Comparison of ENCODE assay signal across 16 mouse cellular contexts in genomic region chr1:162209010-162209409, GRCm38 (mm10).
DNase-seq lines count a peak whose midpoint lies in the region; ATAC-seq and TF ChIP-seq lines count a peak whose summit lies in the region.
"Had no signal": no experiment of that assay in that cellular context is flagged by ENCODE, and none has a peak within 500 bp of the region (broad histone marks: within the 10 kb centered on the region; RNA-seq: fewer than 3 reads in every experiment).

No protein-coding gene starts in this region.

- H3K4me3 ChIP-seq in heart, embryonic 13.5 days, result no peak overlapping the region
- H3K4me3 ChIP-seq in midbrain, embryonic 13.5 days (replicated peaks), result no peak overlapping the region
- no peak overlapping the region for H3K4me3 ChIP-seq in midbrain, embryonic 14.5 days (replicated peaks; ENCODE audit: low read depth, low read length)
- H3K4me3 ChIP-seq in hindbrain, embryonic 12.5 days, result no peak overlapping the region
- no peak overlapping the region for H3K4me3 ChIP-seq in stomach, postnatal 0 days (ENCODE audit: low read depth, low read length)
- H3K4me3 ChIP-seq: forebrain, embryonic 13.5 days; liver, embryonic 13.5 days had no signal

- ATAC-seq in heart, embryonic 13.5 days (ENCODE audit: extremely low read depth, insufficient number of reproducible peaks, low FRiP score, low TSS enrichment), result no peak
- ATAC-seq in midbrain, embryonic 13.5 days, result peak; percentile 50; the same call in 1 of the 2 replicates
- no peak for ATAC-seq in midbrain, embryonic 14.5 days (ENCODE audit: low FRiP score, low TSS enrichment)
- peak; percentile 54; the same call in 1 of the 2 replicates for ATAC-seq in hindbrain, embryonic 12.5 days (ENCODE audit: low FRiP score)
- no peak for ATAC-seq in stomach, postnatal 0 days (ENCODE audit: low FRiP score, low TSS enrichment)
- ATAC-seq in granulocyte monocyte progenitor cell, adult 5-6 weeks (replicated peaks; ENCODE audit: poor library complexity, severe bottlenecking), result no peak
- ATAC-seq: forebrain, embryonic 13.5 days had no signal

- no peaks in the 10 kb centered on the region for H3K27me3 ChIP-seq in heart, embryonic 13.5 days (replicated peaks)
- H3K27me3 ChIP-seq in midbrain, embryonic 13.5 days, result peaks cover 10% of the 10 kb centered on the region; the same call in 1 of the 2 replicates
- no peaks in the 10 kb centered on the region for H3K27me3 ChIP-seq in midbrain, embryonic 14.5 days (ENCODE audit: control insufficient read depth, insufficient read depth, low read length)
- peaks cover 19% of the 10 kb centered on the region for H3K27me3 ChIP-seq in hindbrain, embryonic 12.5 days
- no peaks in the 10 kb centered on the region for H3K27me3 ChIP-seq in stomach, postnatal 0 days (ENCODE audit: control insufficient read depth, insufficient read depth, low read length)
- H3K27me3 ChIP-seq: forebrain, embryonic 13.5 days; liver, embryonic 13.5 days had no signal

- 0 out of 2 replicates have a peak overlapping the region, but pooled peaks have one; percentile 6 for H3K4me2 ChIP-seq in heart, embryonic 13.5 days
- H3K4me2 ChIP-seq in midbrain, embryonic 13.5 days (replicated peaks), result no peak overlapping the region
- H3K4me2 ChIP-seq in midbrain, embryonic 14.5 days (ENCODE audit: low read length), result no peak overlapping the region; the same call in 1 of the 2 replicates
- H3K4me2 ChIP-seq in hindbrain, embryonic 12.5 days (replicated peaks), result peak overlapping the region; percentile 11; the same call in 1 of the 2 replicates
- H3K4me2 ChIP-seq in stomach, postnatal 0 days (replicated peaks; ENCODE audit: low read depth), result no peak overlapping the region
- H3K4me2 ChIP-seq: liver, embryonic 13.5 days had no signal

- H3K4me1 ChIP-seq in heart, embryonic 13.5 days, result peaks cover 38% of the 10 kb centered on the region
- H3K4me1 ChIP-seq in midbrain, embryonic 13.5 days (replicated peaks), result peaks cover 19% of the 10 kb centered on the region
- H3K4me1 ChIP-seq in midbrain, embryonic 14.5 days (ENCODE audit: control insufficient read depth, insufficient read depth, low read length), result peaks cover 8% of the 10 kb centered on the region
- peaks cover 17% of the 10 kb centered on the region for H3K4me1 ChIP-seq in hindbrain, embryonic 12.5 days
- no peaks in the 10 kb centered on the region; the same call in 1 of the 2 replicates for H3K4me1 ChIP-seq in stomach, postnatal 0 days (replicated peaks; ENCODE audit: control insufficient read depth, insufficient read depth)

- H3K9ac ChIP-seq in heart, embryonic 13.5 days, result no peak overlapping the region
- H3K9ac ChIP-seq in midbrain, embryonic 13.5 days (replicated peaks), result no peak overlapping the region
- no peak overlapping the region for H3K9ac ChIP-seq in midbrain, embryonic 14.5 days (replicated peaks; ENCODE audit: low read length)
- no peak overlapping the region for H3K9ac ChIP-seq in hindbrain, embryonic 12.5 days
- H3K9ac ChIP-seq in stomach, postnatal 0 days (ENCODE audit: low read length), result no peak overlapping the region
- H3K9ac ChIP-seq: forebrain, embryonic 13.5 days; liver, embryonic 13.5 days had no signal

- no peaks in the 10 kb centered on the region for H3K36me3 ChIP-seq in heart, embryonic 13.5 days
- H3K36me3 ChIP-seq in midbrain, embryonic 13.5 days, result no peaks in the 10 kb centered on the region
- no peaks in the 10 kb centered on the region for H3K36me3 ChIP-seq in midbrain, embryonic 14.5 days (ENCODE audit: control insufficient read depth, insufficient read depth, low read length)
- H3K36me3 ChIP-seq in hindbrain, embryonic 12.5 days, result no peaks in the 10 kb centered on the region
- no peaks in the 10 kb centered on the region for H3K36me3 ChIP-seq in stomach, postnatal 0 days (ENCODE audit: control insufficient read depth, insufficient read depth, low read length)
- H3K36me3 ChIP-seq: liver, embryonic 13.5 days had no signal

- TF ChIP-seq EP300 in stomach, postnatal 0 days (optimal IDR thresholded peaks at IDR 0.05), result no peak

- H3K9me3 ChIP-seq in heart, embryonic 13.5 days, result no peaks in the 10 kb centered on the region
- H3K9me3 ChIP-seq in midbrain, embryonic 13.5 days, result no peaks in the 10 kb centered on the region
- no peaks in the 10 kb centered on the region for H3K9me3 ChIP-seq in midbrain, embryonic 14.5 days (ENCODE audit: control insufficient read depth, low read length)
- H3K9me3 ChIP-seq in hindbrain, embryonic 12.5 days (replicated peaks), result no peaks in the 10 kb centered on the region
- no peaks in the 10 kb centered on the region for H3K9me3 ChIP-seq in stomach, postnatal 0 days (ENCODE audit: control insufficient read depth, low read length)
- H3K9me3 ChIP-seq: forebrain, embryonic 13.5 days; liver, embryonic 13.5 days had no signal

- WGBS in heart, embryonic 13.5 days, result 64% methylated on average over 9 of the region's 9 CpGs
- WGBS in midbrain, embryonic 13.5 days, result 79% methylated on average over 9 of the region's 9 CpGs
- WGBS in midbrain, embryonic 14.5 days, result 76% methylated on average over 9 of the region's 9 CpGs
- 63% methylated on average over 9 of the region's 9 CpGs for WGBS in hindbrain, embryonic 12.5 days
- 80% methylated on average over 9 of the region's 9 CpGs for WGBS in stomach, postnatal 0 days

- H3K27ac ChIP-seq in heart, embryonic 13.5 days (replicated peaks), result peak overlapping the region; percentile 25
- H3K27ac ChIP-seq in midbrain, embryonic 13.5 days, result no peak overlapping the region
- H3K27ac ChIP-seq in midbrain, embryonic 14.5 days (replicated peaks; ENCODE audit: low read depth, low read length), result no peak overlapping the region
- H3K27ac ChIP-seq in hindbrain, embryonic 12.5 days, result no peak overlapping the region
- H3K27ac ChIP-seq in stomach, postnatal 0 days (replicated peaks), result 0 out of 2 replicates have a peak overlapping the region, but pooled peaks have one; percentile 3
- H3K27ac ChIP-seq: forebrain, embryonic 13.5 days; liver, embryonic 13.5 days had no signal

- DNase-seq in heart, adult 8-10 months (ENCODE audit: low spot score), result no peak
- DNase-seq in midbrain, embryonic 14.5 days, result no peak
- DNase-seq in stomach, postnatal 0 days (ENCODE audit: low spot score), result no peak
- DNase-seq in yolk sac, embryonic 10.5 days (ENCODE audit: low spot score), result no peak
- DNase-seq: adrenal gland, postnatal 25 days; cerebellum, adult 8-10 months; gastrocnemius, postnatal 10 days; kidney, adult 9 months; liver, embryonic 13.5 days; spleen, adult 18-20 months; thymus, postnatal 36 days had no signal

- TF ChIP-seq CTCF in stomach, postnatal 0 days (IDR thresholded peaks at IDR 0.05; ENCODE audit: low read depth), result no peak

Comparison
In these comparisons a context has a peak if more than half of its experiments do, and no peak if none do; other contexts are left out.
1. ATAC-seq: peak in midbrain, embryonic 13.5 days (single experiment) and hindbrain, embryonic 12.5 days (single experiment); none in heart, embryonic 13.5 days (single experiment), midbrain, embryonic 14.5 days (single experiment), stomach, postnatal 0 days (single experiment) and granulocyte monocyte progenitor cell, adult 5-6 weeks (single experiment).
2. H3K27ac ChIP-seq: peak in heart, embryonic 13.5 days (single experiment) and stomach, postnatal 0 days (single experiment); none in midbrain, embryonic 13.5 days (single experiment), midbrain, embryonic 14.5 days (single experiment) and hindbrain, embryonic 12.5 days (single experiment).
3. H3K4me2 ChIP-seq: peak in heart, embryonic 13.5 days (single experiment) and hindbrain, embryonic 12.5 days (single experiment); none in midbrain, embryonic 13.5 days (single experiment), midbrain, embryonic 14.5 days (single experiment) and stomach, postnatal 0 days (single experiment).